Mouse (Mus musculus) kidney, adult 18-20 months (tissue): ENCODE measurements around the gene Cnr2.

ENCODE experiments used
- DNase-seq: peaks from one replicate; pipeline ENCODE4 v3.0.0; 2021

The Cnr2 gene

GRCm38 (mm10) chr4:135877742-135878141 is 17.5 kb upstream of the Cnr2 start:
- peak; percentile 56 for DNase-seq

DNA sequence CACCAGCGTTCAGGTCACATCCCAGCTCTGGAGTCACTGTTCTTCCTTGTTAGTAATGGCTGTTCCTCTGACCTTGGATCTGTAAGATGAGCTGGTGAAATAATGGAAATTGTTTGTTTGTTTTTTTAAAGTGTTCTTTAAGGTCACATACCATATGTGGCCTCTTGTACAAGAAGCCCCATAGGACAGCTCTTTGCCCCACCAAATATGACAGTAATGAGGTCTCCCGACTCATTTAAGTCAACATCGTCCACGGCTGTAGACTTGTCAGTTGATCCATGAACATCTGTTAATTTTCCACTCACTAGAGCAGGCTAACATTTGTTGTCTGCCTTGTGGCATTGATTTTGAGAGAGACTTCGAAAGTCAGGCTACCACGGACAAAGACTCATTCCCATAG is 16.2 kb upstream of the Cnr2 start:
- no peak for DNase-seq

- no peak for DNase-seq
These were observed 15.2 kb upstream of the Cnr2 start for GRCm38 (mm10) chr4:135880018-135880417.

- DNase-seq = no peak
These were observed 14.6 kb upstream of the Cnr2 start for GRCm38 (mm10) chr4:135880576-135880975.

GRCm38 (mm10) chr4:135882023-135882422 is 13.2 kb upstream of the Cnr2 start:
- DNase-seq = no peak

DNA sequence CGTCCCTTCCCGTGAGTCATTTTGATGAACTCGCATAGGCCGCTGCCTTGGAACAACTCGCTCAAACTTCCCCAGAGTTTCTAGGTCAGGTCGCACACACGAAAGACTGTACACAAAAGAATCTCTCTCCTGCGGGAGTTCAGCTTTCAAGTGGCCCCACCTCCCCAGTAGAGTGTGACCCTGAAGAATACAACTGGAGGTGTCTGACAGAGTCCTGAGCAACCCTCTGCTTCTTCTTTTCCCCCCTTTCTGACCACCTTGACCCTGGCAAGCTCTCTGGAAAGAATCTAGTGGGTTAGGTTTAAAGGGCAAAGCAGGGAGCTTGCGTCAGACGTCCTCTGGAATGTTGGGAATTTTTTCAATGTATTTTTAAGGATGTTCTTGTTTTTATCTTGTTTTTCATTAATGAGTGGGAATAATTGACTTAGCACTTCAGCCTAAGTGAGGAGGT is 11.8 kb upstream of the Cnr2 start:
- peak; percentile 46 for DNase-seq

DNA sequence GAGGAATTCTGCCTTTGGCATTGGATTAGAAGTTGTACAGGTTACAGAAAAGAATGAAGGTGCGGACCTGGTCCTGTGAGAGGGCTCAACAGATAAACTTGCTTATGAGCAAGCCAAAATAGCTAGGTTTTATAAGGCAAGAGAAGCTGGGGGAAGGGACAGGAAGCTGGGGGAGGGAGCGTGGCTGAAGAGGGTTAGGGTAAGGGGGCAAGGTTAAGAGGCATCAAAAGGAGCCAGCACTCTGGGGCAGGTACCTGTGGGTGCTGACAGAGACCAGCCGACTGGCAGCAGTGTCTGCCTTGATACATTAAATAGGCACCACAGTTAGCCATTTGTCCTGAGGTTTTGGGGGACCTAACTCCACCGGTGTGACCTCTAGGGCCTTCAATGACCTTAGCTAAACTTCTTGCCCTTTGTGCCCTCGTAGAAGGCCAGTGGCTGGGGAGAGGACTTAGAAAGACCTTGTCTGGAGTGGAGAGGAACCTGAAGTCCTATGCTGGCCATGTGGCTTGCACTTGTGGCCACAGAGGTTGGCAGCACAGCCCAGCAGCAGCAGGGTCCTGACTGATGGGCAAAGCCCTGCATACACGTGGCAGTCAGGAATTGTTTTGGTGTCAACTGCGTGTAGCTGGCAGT is 11.2 kb upstream of the Cnr2 start:
- DNase-seq = no peak

GRCm38 (mm10) chr4:135884531-135884930 is 10.7 kb upstream of the Cnr2 start:
- no peak for DNase-seq

GRCm38 (mm10) chr4:135885676-135886075 is 9.5 kb upstream of the Cnr2 start:
- no peak for DNase-seq

- no peak for DNase-seq
These were observed 9.0 kb upstream of the Cnr2 start for GRCm38 (mm10) chr4:135886184-135886583.

- no peak for DNase-seq
These were observed 6.6 kb upstream of the Cnr2 start for GRCm38 (mm10) chr4:135888448-135889057.

- no peak for DNase-seq
These were observed 5.9 kb upstream of the Cnr2 start for GRCm38 (mm10) chr4:135889146-135889883.

GRCm38 (mm10) chr4:135889884-135890283 is 5.3 kb upstream of the Cnr2 start:
- DNase-seq = peak; percentile 81

DNA sequence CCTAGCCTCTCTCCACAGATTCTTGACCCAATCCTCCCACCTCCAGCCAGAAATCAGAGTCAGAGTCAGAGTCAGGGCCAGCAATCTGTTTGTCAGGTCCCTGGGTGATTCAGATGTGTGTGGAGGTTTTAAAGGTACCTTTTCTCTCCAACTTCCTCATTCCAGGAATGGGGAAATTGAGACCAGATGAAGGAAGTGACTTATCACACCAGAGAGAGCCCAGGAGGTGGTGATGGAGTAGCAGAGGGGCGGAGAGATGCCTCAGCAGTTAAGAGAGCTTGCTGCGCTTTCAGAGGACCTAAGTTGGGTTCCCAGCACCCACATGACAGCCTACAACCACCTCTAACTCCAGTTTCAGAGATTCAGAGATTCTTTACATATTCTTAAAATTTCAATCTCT is 3.7 kb upstream of the Cnr2 start:
- no peak for DNase-seq

DNA sequence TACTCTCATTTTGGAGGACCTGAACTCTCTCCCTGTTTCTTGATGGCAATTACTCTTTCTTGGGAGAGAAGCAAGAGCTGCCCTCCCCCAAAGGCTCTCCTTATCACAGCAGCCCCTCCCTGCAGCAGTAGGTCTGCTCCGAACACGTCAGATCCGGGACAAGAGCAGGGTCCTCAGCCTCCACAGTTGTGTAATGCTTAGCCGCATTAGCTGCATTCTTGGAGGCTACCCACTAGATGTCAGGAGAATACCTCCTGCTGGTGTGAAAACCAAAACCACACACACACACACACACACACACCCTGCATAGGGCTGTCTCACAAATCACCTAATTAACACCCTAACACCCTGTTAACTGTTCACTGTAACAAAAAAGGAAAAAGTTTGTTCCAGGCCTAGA is 2.3 kb upstream of the Cnr2 start:
- no peak for DNase-seq

GRCm38 (mm10) chr4:135896157-135896556 is 963 bp downstream of the Cnr2 start:
- DNase-seq = no peak

DNA sequence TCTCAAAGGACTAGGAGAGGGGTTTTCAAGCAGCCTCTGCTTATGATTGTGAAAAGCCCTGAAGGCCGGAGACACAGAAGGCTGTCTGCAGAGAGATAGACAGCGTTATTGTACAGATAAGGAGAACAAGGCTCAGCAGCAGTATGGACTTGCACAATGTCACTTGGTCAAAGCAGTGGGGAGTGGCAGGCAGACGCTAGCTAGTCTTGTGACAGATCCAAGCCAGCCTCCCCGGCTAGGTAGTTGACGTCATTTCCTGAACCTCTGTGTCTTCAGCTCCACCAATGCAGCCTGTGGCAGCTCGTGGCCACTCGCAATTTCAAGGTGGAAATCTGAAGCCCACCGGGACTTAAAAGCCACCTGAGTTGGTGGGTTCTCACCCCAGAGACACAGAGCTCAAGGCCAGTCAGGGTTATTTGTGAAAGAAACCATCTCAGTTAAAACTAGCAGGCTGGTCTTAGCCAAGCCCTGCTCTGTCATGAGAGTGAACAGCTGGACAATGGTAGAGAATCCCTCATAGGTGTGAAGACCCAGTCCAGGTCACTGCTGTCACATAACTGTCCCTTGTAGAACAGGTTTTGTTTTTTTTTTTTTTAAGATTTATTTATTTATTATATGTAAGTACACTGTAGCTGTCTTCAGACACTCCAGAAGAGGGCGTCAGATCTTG is 3.3 kb downstream of the Cnr2 start:
- no peak for DNase-seq

DNA sequence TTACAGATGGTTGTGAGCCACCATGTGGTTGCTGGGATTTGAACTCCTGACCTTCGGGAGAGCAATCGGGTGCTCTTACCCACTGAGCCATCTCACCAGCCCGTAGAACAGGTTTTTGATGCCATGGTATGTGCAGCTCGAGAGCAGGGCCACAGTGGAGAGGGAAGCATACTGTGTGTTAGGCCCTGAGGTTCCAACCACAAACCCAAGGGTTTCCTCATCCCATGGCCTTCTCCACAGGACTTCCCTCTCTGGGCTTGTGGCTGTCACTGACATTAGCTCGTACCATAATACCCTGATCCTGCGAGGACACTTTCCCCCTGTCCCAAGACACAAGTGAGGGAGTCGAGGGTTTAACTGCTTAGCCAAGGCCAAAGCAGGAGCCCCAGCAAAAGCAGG is 3.9 kb downstream of the Cnr2 start:
- DNase-seq = no peak

DNA sequence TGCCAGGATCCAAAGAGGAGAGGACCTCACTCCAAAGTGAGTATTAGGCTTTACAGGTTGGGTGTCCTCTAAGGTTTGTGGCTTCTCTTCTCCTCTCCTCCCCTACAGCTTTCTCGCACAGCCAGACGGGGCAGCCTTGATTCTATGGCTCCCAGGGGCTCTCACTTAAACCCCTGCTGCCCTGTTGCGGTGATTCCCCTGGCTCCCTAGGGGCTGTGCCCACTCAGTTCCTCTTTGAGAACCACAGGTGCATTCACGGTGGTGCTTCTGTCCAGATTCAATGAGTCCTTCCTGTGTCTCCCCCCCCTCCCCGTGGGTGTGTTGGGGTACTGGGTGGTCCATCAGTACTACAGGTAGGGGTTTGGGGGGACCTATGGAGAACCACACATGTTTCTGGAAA is 4.8 kb downstream of the Cnr2 start:
- no peak for DNase-seq

DNA sequence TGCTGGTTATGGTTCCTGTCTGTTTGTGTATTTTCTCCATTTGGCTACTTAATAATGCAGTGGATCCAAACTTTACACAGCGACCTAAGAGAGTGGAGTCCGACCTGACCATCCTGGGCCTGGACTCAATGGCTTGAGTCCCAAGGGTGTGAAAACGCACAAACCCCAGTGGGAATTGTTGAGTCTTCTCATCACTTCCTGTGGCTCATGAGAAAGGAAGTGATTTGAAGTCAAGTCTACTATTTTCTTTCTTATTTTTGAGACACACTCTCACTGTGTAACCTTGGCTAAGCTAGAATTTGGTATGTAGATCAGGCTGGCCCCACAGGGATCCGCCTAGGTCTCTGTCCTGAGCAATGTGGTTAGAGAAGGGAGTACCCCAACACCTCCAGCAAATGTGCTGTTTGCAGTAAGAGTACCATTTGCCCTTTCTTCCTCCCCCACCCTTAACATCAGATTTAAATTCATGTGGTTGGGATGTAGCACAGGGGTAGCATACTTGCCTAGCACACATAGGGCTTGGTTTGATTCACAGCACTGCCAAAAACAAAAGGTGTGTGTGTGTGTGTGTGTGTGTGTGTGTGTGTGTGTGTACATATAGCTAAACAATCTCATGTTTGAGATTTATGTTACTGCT is 7.5 kb downstream of the Cnr2 start:
- DNase-seq = no peak

DNA sequence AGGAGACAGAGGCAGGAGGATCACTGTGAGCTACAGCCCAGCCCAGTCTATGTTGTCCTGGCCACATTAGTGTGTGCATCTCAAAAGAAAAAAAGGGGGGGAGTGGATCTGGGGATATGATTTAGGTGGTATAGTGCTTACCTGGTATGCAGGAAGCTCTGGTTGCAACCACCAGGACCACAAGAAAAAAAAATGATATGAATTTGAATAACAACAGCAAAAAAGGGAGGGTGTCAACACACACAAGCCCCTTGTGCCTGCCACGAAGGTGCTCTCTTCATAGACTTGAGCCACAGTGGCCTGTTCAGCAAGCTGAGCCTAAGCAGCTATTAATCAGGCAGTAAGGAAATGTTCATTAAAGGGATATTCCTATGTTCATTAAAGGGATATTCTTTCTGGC is 9.6 kb downstream of the Cnr2 start:
- no peak for DNase-seq

GRCm38 (mm10) chr4:135906633-135907032 is 11.4 kb downstream of the Cnr2 start:
- no peak for DNase-seq
